Mouse (Mus musculus) neutrophil, adult 5-6 weeks (primary cell): Measurements from ENCODE around the gene Frrs1l. TPM values are rescaled to one million over a fixed set of nuclear protein-coding genes. Genes with fewer than 3 reads are reported as not detected.
A peak's percentile ranks its signal among the peaks of the same experiment; 100 is the strongest.

ENCODE experiments used
- ATAC-seq: fragments of 151-379, 151-347 bp; 2 replicates; pipeline ENCODE4 v1.8.0; 2017; ENCODE audit warnings: mild to moderate bottlenecking, moderate TSS enrichment; ENCODE audit not compliant: insufficient number of reproducible peaks, poor library complexity, low FRiP score, severe bottlenecking; ENCODE audit errors: extremely low read depth
- total RNA-seq: library from RNA; stranded (forward); fragments of 200-1000 nt; gene quantifications from 2 replicates; pipeline ENCODE4 v1.2.3, GENCODE M21; 2017

Frrs1l gene
- total RNA-seq: 0.12 TPM in 1 of 2 replicates, not detected in the other

DNA sequence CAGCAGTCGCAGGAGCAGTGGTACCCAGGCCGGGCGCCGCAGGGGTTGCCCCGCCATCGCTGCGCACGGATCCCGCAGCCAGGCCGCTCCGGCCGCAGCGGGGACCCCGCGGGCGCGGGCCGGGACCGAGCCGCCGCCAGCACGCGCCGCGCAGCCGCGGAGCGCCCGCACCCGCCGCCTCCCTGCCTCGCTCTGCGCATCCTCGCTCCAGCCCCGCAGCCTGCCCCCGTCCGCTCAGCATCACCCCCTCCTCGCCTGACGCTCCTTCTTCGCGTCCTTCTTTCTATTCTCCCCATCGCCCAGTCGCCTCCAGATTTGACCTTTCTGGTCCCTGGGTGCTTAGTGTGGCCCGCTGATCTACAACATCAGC lies at the start of gene Frrs1l:
Frrs1l (minus strand) TSS at position 177 of the 370 bp plus-strand sequence.
- ATAC-seq: no peak

DNA sequence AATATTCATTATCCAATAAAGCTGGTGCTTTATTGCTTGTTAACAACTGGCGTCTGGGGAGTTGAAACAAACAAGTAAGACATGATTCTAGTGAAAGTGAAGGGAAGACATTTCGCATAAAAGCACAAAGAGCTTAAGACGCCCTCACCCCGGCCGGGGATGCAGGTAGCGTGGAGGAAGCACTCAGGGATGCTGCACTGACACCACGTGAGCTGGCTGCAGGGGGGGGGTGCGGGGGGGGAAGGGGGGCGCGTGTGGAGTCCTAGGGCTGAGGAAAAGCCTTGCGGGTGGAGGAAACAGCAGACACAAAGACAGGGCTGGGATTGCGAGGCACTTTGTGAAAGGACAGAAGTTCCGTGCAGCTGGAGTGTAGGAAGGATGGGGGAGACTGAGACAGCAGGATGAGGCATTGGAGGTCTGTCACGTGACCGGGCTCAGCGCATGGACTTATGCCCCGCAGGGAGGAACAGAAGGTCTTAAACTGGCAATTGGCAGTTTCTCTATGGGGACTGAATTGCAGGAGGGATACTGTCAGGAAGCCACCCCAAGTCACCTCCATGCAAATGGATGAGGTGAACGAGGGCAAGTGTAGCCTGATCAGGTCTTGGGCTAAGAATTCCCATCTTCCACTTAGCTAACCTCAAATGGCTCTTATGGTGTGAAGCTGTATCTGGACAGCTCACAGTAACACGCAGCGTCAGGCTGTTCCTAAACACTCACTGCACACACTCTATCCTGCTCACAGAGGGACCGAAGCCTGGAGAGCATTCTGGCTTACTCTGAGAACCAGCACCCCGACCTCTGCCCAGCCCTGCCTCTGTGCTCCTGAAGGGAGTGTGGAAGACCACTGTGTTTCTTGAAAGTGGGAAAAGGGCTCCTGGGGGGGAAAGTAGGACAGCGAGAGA lies 49.2 kb upstream of the Frrs1l start:
- no peak for ATAC-seq

DNA sequence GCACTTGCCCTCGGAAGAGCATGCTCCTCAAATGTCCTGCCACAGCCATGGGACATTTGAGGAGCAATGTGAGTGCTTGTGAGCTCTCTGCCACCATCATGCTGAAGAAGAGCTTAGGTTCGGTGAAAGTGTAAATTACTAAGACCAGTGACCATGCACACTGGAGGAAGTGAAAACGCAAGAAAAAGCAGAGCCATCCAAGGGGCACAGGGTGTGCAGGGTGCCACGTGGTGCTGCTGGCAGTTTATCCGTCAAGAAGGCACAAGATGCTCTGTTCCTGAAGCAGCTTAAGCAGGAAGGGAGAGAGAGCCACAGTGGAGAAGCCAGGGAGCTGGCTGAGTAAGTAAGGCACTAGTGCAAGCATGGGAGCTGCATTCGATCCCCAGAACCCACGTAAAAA lies 47.4 kb upstream of the Frrs1l start:
- ATAC-seq: peak; percentile 58; the same call in 1 of the 2 replicates

DNA sequence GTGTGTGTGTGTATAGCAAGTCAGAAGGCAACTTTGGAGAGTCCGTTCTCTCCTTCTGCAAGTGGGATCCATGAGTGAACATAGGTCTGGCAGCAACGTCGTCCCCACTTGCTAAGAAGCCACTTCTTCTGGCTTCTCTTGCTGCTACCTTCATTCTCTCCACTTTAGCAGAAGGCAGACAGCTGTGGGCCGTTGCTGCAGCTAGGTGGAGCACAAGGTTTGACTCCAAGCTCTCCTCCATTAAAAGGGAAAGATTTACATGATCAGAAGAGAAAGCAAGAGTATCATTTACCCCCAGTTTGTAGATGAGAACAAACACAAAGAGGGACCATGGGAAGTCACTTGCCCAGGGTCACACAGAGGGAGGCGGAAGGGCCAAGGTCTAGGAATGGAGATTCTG lies 44.0 kb upstream of the Frrs1l start:
- ATAC-seq: no peak

DNA sequence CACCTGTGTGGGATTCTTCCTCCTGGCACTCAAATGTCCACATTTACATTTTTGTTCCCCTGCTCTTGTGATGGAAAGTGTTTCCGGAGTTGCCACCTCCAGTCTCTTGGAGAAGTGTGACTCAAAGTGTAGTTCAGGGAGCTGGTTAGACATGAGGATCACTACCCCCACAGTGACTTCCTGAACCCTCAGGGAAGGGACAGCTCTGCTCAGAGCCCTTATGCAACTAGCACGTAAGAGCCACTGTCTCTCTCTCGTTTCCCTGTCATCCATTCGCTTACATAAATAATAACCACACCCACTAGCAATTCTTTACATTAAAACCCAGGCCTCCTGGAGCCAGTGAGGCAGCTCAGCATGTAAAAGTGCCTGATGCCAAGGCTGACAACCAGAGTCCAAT lies 41.2 kb upstream of the Frrs1l start:
- no peak for ATAC-seq

DNA sequence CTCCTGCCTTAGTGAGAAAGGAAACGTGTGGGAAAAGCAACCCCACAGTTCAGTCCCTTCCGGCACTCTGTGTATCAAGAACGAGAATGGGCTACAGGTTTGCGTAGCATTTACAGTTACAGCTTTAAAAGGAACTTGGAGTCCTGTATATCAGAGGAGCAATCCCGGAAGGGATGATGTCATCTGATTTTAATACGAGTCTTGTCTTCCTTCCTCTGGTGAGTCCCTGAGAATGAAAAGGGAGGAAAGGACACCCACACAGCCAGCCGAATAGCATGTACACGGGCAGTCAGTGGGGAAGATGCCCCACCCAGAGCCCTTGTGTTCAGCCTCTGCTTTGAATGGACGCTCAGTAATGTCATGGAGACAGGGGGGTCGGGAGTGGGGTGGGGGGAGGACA lies 37.8 kb upstream of the Frrs1l start:
- no peak for ATAC-seq

DNA sequence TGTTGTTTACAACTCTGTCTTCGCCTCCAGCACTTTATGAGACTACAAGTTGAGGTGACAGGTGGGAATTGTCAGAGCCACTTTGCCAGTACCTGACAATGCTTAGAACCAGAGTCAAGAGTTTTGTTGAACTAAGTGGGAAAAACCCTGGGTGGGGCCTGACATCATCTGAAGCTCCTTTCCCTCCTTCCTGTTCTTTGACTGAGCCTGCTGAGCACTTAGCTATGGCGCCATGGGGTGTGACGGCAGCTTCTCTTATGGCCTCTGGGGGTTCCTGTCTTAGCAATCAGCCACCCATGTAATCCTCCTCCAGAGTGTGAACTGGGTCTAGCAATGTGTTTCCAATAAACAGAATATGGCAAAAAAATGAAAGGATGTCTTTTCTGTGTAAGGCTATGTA lies 33.3 kb upstream of the Frrs1l start:
- peak; percentile 76 for ATAC-seq

DNA sequence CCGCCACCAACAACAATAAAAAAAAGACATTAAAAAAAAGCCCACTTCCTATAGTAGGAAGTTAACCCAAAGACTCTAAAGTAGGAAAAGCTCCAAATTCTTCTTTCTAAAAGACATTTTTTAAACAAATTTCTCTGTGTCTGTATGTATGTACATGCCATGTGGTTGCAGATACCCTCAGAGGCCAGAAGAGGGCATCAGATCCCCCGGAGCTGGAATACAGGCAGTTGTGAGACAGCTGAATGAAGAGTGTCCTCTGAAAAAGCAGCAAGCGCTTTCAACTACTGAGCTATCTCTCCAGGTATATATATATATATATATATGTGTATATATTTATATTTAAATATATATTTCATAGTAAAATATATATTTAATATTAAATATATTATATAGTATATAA lies 31.1 kb upstream of the Frrs1l start:
- ATAC-seq: no peak

DNA sequence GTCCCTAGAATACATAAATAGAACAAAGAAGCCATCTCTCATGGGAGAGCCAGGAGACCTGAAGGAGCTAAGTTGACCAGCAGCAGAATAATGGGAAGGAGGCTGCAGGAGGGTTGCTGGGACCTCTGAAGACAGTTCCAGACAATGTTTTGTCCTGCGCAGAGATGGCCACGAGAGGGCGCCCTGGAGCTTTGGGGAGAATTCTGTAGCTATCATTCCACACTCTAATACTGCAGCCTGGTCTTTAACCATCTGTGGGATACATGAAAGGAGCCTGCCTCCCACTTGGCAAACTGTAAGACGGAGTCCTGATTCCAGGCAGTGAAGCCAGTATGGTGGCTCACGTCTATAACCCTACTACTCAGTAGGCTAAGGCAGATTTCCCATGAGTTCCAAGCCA lies 27.0 kb upstream of the Frrs1l start:
- ATAC-seq: peak; percentile 57

DNA sequence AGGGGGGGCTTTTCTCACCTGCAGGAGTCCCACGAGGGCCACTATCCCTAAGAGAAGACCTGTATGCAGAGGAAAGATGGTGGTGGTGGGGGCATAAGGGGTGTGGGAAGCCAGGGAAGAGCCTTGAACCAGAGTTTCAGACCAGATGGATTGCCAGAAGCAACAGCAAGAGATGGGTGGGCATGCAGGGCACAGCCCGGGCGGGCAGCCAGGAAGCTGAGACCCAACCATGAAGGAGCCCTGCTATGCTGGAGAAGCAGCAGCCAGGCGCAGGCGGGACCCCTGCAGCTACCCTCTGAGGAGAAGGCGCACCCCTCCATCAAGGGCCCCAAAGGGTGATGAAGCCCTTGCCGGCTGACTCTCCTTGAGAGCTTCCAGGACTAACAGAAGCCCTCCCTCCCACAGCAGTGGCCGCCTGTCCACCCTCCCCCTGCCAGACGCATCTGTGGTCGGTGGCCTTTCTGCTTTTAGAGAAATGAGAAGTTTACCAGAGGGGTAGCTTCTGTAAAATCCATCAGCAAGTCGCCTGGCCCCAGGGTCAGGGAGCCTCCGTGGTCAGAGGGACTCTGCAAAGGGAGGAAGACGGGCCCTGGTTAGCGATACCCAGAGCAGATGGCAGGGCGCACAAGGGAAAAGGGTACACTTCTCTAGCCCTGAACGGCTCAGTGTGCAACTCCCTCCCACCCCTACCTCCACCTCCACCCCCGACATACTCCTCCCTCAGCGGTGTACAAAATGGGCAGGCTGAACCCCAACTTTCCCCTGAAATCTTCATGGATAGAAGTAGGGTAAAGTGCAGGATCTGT lies 26.4 kb upstream of the Frrs1l start:
- ATAC-seq: no peak

DNA sequence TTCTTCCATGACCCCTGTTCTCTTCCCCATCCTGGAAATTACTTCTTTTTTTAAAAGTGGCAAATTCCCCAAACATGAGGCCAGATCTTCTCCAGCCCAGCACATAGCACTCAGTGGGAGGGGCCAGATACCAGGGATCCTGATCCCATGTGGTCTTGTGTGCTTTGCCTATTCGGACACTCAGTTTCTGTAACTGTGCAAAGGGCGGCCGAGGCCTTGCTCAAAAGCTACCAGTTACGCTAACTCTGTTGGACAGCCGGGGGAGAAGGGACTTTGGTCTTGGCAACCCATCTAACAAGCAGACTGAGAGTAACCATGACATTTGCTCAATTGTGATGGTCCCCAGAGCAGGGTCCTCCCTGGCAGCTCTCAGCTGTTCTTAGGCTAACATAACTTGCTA lies 24.8 kb upstream of the Frrs1l start:
- ATAC-seq: no peak

DNA sequence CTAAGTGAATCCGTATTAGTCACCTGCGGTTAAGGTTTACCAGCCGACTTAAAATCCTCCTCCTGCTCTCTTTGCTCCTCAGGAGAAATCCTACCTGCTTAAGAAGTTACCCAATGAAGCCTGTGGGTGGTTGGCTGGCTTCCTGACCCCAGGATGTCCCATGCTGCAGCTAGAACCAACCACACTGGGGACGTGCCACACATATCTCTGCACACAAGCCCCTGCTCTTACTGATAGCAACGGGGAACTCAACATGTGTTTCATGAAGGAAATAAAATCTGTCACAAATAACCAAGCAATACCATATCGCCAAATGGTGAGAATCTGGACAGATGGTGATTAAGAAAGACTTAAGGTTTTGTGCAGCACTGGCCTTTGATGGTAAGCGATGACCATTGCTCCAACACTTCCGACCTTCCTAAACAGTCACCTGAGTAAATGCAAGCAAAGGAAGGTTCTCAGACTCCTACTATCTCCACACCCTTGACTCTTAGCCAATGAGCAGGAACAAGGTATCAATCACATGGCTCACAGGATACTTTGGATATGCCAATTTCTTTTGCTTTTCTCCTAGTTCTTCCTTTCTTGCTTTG lies 21.4 kb upstream of the Frrs1l start:
- ATAC-seq: no peak

DNA sequence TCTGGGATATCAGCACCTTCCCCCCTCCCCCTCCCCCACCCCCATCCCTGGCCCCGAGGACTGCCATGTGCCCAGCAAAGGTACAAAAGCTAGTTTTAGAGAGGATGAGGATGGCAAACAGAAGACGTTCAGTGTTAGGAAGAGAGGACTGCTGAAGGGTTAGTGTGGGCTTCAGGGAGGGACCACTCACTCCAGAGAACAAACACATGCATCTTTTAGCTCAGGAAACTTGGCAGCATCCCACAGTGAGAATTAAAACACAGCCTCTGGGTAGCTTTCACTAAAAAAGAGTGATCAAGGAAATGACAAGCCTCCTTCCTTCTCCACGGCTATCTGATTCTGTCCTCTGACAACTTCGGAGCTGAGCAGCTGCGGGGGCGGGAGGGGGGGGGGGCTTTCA lies 20.7 kb upstream of the Frrs1l start:
- no peak for ATAC-seq

DNA sequence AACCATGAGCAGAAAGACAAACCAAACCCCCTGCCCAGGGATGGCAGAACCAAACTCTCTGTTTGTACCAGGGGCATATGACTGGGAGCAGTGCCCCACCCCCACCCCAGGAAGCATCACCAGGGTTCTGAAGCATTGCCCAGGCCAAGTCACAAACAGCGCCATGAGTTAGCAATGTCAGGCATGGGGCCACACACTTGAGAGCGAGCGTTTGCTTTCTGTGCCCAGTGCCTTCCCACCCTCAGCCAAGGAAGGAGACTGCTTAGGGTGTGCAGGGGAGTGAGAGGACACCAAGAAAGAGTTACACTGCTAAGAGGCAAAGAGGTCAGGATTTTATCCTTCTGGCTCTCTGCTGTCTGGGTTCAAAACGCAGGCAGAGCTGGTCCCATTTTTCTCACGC lies 20.2 kb upstream of the Frrs1l start:
- ATAC-seq: no peak

DNA sequence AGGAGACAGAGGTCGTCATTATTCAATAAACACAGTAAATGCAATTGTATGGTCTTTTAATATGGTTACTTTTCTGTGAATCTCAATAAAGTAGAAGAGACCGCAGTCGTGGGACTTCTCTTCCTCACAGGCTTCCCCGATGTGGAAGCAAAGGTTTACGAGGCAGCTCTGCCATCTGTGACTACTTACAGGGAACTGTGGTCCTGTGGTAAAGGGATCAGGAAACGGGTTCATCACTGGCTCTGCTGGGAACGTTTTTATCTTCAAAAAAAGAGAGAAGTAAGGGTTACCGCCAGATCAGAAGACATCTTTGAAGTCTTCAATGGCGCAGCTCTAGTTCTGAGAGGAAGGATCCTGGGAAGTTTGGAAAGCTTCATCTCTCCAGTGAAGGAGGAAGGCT lies 17.5 kb upstream of the Frrs1l start:
- ATAC-seq: no peak

DNA sequence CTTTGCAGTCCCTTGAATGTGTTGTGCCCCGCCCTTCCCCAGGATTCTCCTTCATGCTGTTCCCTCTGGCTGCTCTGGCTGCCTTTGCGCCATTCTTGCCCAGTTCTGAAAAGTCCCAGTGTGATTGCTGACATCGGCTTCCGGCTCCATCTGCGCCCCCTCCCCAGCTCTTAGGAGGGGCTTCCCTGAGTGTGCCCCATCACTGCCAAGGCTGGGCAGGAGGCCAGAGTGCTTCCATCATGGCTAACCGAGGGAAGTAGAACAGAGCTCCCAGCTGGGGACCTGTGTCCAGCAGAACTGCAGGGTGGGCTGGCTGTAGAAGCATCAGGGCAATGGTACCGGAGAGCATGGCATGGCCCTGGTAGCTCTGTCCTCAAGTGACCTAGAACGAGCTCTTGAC lies 14.8 kb upstream of the Frrs1l start:
- ATAC-seq: no peak

DNA sequence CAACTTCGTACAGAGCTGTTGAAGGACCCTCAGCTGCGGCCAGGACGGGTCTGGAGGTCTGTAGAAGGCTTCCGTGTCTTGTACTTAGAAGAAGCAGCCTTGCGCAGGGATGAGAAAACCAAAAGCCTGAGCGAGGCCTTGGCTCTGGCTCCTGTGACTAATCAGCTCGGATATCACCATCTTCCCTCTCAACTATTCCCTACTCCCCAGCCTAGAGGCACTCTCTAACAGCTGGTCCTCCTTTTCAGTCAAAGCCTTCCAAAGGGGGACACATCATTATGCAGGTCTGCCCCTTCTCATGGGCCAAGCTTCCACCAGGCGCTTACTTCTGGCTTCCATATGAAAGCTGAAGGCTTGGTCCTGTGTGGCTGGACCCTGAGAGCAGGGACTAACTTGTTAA lies 13.7 kb upstream of the Frrs1l start:
- ATAC-seq: no peak

DNA sequence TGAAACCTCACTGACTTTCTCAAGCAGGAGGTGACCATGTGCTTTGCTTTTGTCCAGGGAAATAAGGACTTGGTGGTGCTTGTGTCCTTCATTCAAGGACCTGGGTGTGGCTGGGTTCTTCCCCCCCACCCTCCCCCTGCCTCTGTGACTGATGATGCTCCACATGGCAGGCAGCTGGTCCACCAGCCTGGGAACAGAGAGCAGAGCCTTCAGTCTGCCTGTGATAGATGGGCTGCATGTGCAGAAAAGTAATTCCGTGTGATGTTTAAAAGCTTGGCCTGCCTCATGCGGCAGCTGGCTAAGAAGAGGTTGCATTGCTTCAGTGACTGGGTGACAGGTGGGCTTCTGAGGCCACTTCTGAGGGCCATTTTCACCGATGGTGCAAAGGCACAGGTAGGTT lies 12.6 kb upstream of the Frrs1l start:
- no peak for ATAC-seq

DNA sequence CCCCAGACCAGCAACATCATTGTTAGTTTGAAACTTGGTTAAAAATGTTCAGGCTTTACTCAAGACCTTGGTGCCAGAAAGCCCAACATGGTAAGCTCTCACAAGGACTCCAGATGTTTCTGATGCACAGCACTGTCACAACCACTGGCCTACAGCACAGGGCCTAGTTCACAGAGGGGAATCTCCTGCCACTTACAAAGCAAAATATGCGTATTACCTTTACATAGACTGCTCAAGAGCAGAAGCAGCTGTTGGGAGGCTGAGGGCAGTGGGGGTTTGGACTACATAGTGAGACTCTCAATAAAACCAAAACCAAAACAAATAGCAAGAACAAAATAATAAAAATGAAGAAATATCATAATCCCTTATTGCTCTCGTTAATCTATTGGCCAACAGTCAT lies 11.2 kb upstream of the Frrs1l start:
- no peak for ATAC-seq

DNA sequence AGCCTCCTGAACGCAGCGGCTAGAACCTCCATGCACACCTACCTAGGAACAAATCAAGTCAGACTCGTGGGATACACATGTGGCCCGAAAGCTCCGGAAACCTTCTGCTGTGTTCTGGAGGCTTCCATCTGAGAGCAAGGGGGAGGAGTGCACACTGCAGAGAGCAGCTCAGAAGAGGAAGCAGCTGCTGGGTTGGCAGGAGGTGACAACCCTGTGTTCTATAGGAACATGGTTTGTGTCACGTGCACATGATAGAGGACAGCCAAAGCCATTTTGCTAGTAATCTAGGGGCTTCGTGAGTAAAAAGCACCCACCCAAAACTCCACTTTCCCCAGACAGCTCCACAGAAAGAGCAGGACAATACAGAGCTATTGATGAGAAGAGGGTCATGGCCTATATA lies 3.1 kb upstream of the Frrs1l start:
- no peak for ATAC-seq
